Mouse (Mus musculus): ENCODE results near the gene Slc31a1. TPM values are rescaled to one million over a fixed set of nuclear protein-coding genes. Genes with fewer than 3 reads are reported as not detected.

The Slc31a1 gene
- total RNA-seq (2017): 11.9 and 14.7 TPM in 2 replicates

GRCm38 (mm10) chr4:62360088-62360804 is at the start of gene Slc31a1, which contains the start of gene Fkbp15:
Slc31a1 (plus strand) TSS chr4:62360727.
Fkbp15 (minus strand) TSS chr4:62360548.
- ATAC-seq (replicated peaks in 1 of 2; ENCODE audit: insufficient read depth in 1 of 2, low FRiP score in 2 of 2, low TSS enrichment in 1 of 2, low read depth in 1 of 2, poor library complexity in 2 of 2, severe bottlenecking in 2 of 2): peak; percentile 97 to 98

GRCm38 (mm10) chr4:62312821-62313220 is 47.7 kb upstream of the Slc31a1 start:
- ATAC-seq (replicated peaks in 1 of 2; ENCODE audit: insufficient read depth in 1 of 2, low FRiP score in 2 of 2, low TSS enrichment in 1 of 2, low read depth in 1 of 2, poor library complexity in 2 of 2, severe bottlenecking in 2 of 2): no peak

- peak in 1 of 2 experiments; percentile 29; a peak in 1 of 4 replicates for ATAC-seq (replicated peaks in 1 of 2; ENCODE audit: insufficient read depth in 1 of 2, low FRiP score in 2 of 2, low TSS enrichment in 1 of 2, low read depth in 1 of 2, poor library complexity in 2 of 2, severe bottlenecking in 2 of 2)
These were observed 46.8 kb upstream of the Slc31a1 start for GRCm38 (mm10) chr4:62313641-62314211.

- no peak for ATAC-seq (replicated peaks in 1 of 2; ENCODE audit: insufficient read depth in 1 of 2, low FRiP score in 2 of 2, low TSS enrichment in 1 of 2, low read depth in 1 of 2, poor library complexity in 2 of 2, severe bottlenecking in 2 of 2)
These were observed 46.0 kb upstream of the Slc31a1 start for GRCm38 (mm10) chr4:62314516-62314915.

- ATAC-seq (replicated peaks in 1 of 2; ENCODE audit: insufficient read depth in 1 of 2, low FRiP score in 2 of 2, low TSS enrichment in 1 of 2, low read depth in 1 of 2, poor library complexity in 2 of 2, severe bottlenecking in 2 of 2): no peak; a peak in 1 of 4 replicates
These were observed 44.1 kb upstream of the Slc31a1 start for GRCm38 (mm10) chr4:62316456-62316855.

GRCm38 (mm10) chr4:62318294-62318693 is 42.2 kb upstream of the Slc31a1 start:
- ATAC-seq (replicated peaks in 1 of 2; ENCODE audit: insufficient read depth in 1 of 2, low FRiP score in 2 of 2, low TSS enrichment in 1 of 2, low read depth in 1 of 2, poor library complexity in 2 of 2, severe bottlenecking in 2 of 2): no peak

- ATAC-seq (replicated peaks in 1 of 2; ENCODE audit: insufficient read depth in 1 of 2, low FRiP score in 2 of 2, low TSS enrichment in 1 of 2, low read depth in 1 of 2, poor library complexity in 2 of 2, severe bottlenecking in 2 of 2): peak; percentile 81 to 90
These were observed 37.8 kb upstream of the Slc31a1 start for GRCm38 (mm10) chr4:62322684-62323083.

- no peak for ATAC-seq (replicated peaks in 1 of 2; ENCODE audit: insufficient read depth in 1 of 2, low FRiP score in 2 of 2, low TSS enrichment in 1 of 2, low read depth in 1 of 2, poor library complexity in 2 of 2, severe bottlenecking in 2 of 2)
These were observed 34.4 kb upstream of the Slc31a1 start for GRCm38 (mm10) chr4:62326111-62326510.

- peak; percentile 42 to 53; a peak in 3 of 4 replicates for ATAC-seq (replicated peaks in 1 of 2; ENCODE audit: insufficient read depth in 1 of 2, low FRiP score in 2 of 2, low TSS enrichment in 1 of 2, low read depth in 1 of 2, poor library complexity in 2 of 2, severe bottlenecking in 2 of 2)
These were observed 31.4 kb upstream of the Slc31a1 start for GRCm38 (mm10) chr4:62328941-62329660.

GRCm38 (mm10) chr4:62331977-62332376 is 28.6 kb upstream of the Slc31a1 start:
- ATAC-seq (replicated peaks in 1 of 2; ENCODE audit: insufficient read depth in 1 of 2, low FRiP score in 2 of 2, low TSS enrichment in 1 of 2, low read depth in 1 of 2, poor library complexity in 2 of 2, severe bottlenecking in 2 of 2): no peak

- ATAC-seq (replicated peaks in 1 of 2; ENCODE audit: insufficient read depth in 1 of 2, low FRiP score in 2 of 2, low TSS enrichment in 1 of 2, low read depth in 1 of 2, poor library complexity in 2 of 2, severe bottlenecking in 2 of 2): no peak
These were observed 22.0 kb upstream of the Slc31a1 start for GRCm38 (mm10) chr4:62338536-62338935.

- ATAC-seq (replicated peaks in 1 of 2; ENCODE audit: insufficient read depth in 1 of 2, low FRiP score in 2 of 2, low TSS enrichment in 1 of 2, low read depth in 1 of 2, poor library complexity in 2 of 2, severe bottlenecking in 2 of 2): no peak
These were observed 16.5 kb upstream of the Slc31a1 start for GRCm38 (mm10) chr4:62344000-62344399.

GRCm38 (mm10) chr4:62345827-62346226 is 14.7 kb upstream of the Slc31a1 start:
- ATAC-seq (replicated peaks in 1 of 2; ENCODE audit: insufficient read depth in 1 of 2, low FRiP score in 2 of 2, low TSS enrichment in 1 of 2, low read depth in 1 of 2, poor library complexity in 2 of 2, severe bottlenecking in 2 of 2): no peak

GRCm38 (mm10) chr4:62347605-62348328 is 12.8 kb upstream of the Slc31a1 start:
- no peak for ATAC-seq (replicated peaks in 1 of 2; ENCODE audit: insufficient read depth in 1 of 2, low FRiP score in 2 of 2, low TSS enrichment in 1 of 2, low read depth in 1 of 2, poor library complexity in 2 of 2, severe bottlenecking in 2 of 2)

- no peak for ATAC-seq (replicated peaks in 1 of 2; ENCODE audit: insufficient read depth in 1 of 2, low FRiP score in 2 of 2, low TSS enrichment in 1 of 2, low read depth in 1 of 2, poor library complexity in 2 of 2, severe bottlenecking in 2 of 2)
These were observed 12.2 kb upstream of the Slc31a1 start for GRCm38 (mm10) chr4:62348329-62348705.

- no peak; a peak in 1 of 4 replicates for ATAC-seq (replicated peaks in 1 of 2; ENCODE audit: insufficient read depth in 1 of 2, low FRiP score in 2 of 2, low TSS enrichment in 1 of 2, low read depth in 1 of 2, poor library complexity in 2 of 2, severe bottlenecking in 2 of 2)
These were observed 11.2 kb upstream of the Slc31a1 start for GRCm38 (mm10) chr4:62349371-62349770.

GRCm38 (mm10) chr4:62357631-62358148 is 2.8 kb upstream of the Slc31a1 start:
- ATAC-seq (replicated peaks in 1 of 2; ENCODE audit: insufficient read depth in 1 of 2, low FRiP score in 2 of 2, low TSS enrichment in 1 of 2, low read depth in 1 of 2, poor library complexity in 2 of 2, severe bottlenecking in 2 of 2): peak; percentile 19 to 43
